Mouse (Mus musculus) heart, embryonic 16.5 days (tissue): ENCODE measurements around the gene Aox4. TPM values are rescaled to one million over a fixed set of nuclear protein-coding genes. Genes with fewer than 3 reads are reported as not detected.

Source experiments
- ATAC-seq: fragments of 200-750 bp; cut with Nextera tagmentation; replicated peaks from 2 replicates; pipeline ENCODE4 v1.8.0; 2017; ENCODE audit warnings: moderate number of reproducible peaks; ENCODE audit not compliant: insufficient read depth, low FRiP score; ENCODE audit errors: extremely low read depth
- H3K27ac ChIP-seq: fragments of 300-500 bp; sonication (generic); 2 replicates; pipeline ENCODE4 v1.5.1; 2014; ENCODE audit warnings: mild to moderate bottlenecking, low read length, control low read depth, moderate library complexity
- H3K27me3 ChIP-seq: fragments of 300-500 bp; sonication (generic); 2 replicates; pipeline ENCODE4 v1.6.1; 2014; ENCODE audit warnings: low read length, mixed read lengths; ENCODE audit not compliant: control insufficient read depth, insufficient read depth
- H3K36me3 ChIP-seq: fragments of 300-500 bp; sonication (generic); 2 replicates; pipeline ENCODE4 v1.6.1; 2014; ENCODE audit not compliant: control insufficient read depth, insufficient read depth
- H3K4me1 ChIP-seq: fragments of 300-500 bp; sonication (generic); 2 replicates; pipeline ENCODE4 v1.6.1; 2014; ENCODE audit warnings: low read length, mixed read lengths; ENCODE audit not compliant: control insufficient read depth, insufficient read depth
- H3K4me2 ChIP-seq: fragments of 300-500 bp; sonication (generic); 2 replicates; pipeline ENCODE4 v1.6.1; 2014; ENCODE audit warnings: low read depth, mild to moderate bottlenecking, control low read depth, low read length
- H3K4me3 ChIP-seq: fragments of 300-500 bp; sonication (generic); 2 replicates; pipeline ENCODE4 v1.5.1; 2014; ENCODE audit warnings: mild to moderate bottlenecking, control low read depth, low read length
- H3K9ac ChIP-seq: fragments of 300-500 bp; sonication (generic); 2 replicates; pipeline ENCODE4 v1.6.1; 2014; ENCODE audit warnings: low read length, control low read depth
- H3K9me3 ChIP-seq: fragments of 300-500 bp; sonication (generic); replicated peaks from 2 replicates; pipeline ENCODE4 v1.6.1; 2016; ENCODE audit warnings: low read length; ENCODE audit not compliant: control insufficient read depth
- WGBS: fragments of 180-500 bp; shearing (Covaris S2); extraction: QIAGEN DNeasy Blood & Tissue Kit; methylation state at CpG from one replicate; pipeline ENCODE4 v1.1.7; 2014; 5-methylcytosine and 5-hydroxymethylcytosine counted together
- polyA plus RNA-seq: library from polyadenylated mRNA; unstranded; fragments of >200 nt; fragmentation: Nextera tagmentation; extraction: Ambion mirVana; gene quantifications from 2 replicates; pipeline ENCODE4 v1.2.1, GENCODE M21; 2015

The Aox4 gene
- polyA plus RNA-seq, 1 experiment from 2014 or later, result 0.30 TPM

GRCm38 (mm10) chr1:58315532-58315931 lies 105.3 kb downstream of the Aox4 start:
- no peak for ATAC-seq
- Histone ChIP-seq H3K9ac (no peak overlapping the region), H3K4me3 (no peak overlapping the region), H3K9me3 (no peaks in the 10 kb centered on the region), H3K27ac (no peak overlapping the region), H3K27me3 (no peaks in the 10 kb centered on the region), H3K36me3 (no peaks in the 10 kb centered on the region), H3K4me2 (no peak overlapping the region), H3K4me1 (no peaks in the 10 kb centered on the region)
- WGBS, result 60% methylated on average over 6 of the region's 6 CpGs

Other genes starting within 250 kb of the Aox4 start
- gene Sgo2a, start 214.4 kb upstream of the Aox4 start, polyA plus RNA-seq, result 15.3 and 17.1 TPM in 2 replicates
- 9.8 and 14.0 TPM in 2 replicates for gene Kctd18, start 191.4 kb upstream of the Aox4 start, polyA plus RNA-seq
- gene Aox1, start 180.5 kb upstream of the Aox4 start, polyA plus RNA-seq, result 0.81 and 0.85 TPM in 2 replicates
- 0.55 and 0.64 TPM in 2 replicates for gene Aox3, start 97.3 kb upstream of the Aox4 start, polyA plus RNA-seq
- gene Aox2, start 67.9 kb downstream of the Aox4 start, polyA plus RNA-seq, result 0.05 TPM in 1 of 2 replicates, not detected in the other
- 183 and 186 TPM in 2 replicates for gene Bzw1, start 182.5 kb downstream of the Aox4 start, polyA plus RNA-seq
- gene Clk1, start 213.7 kb downstream of the Aox4 start, polyA plus RNA-seq, result 124 and 151 TPM in 2 replicates
- gene Nif3l1, start 234.8 kb downstream of the Aox4 start, polyA plus RNA-seq, result 24.6 and 25.4 TPM in 2 replicates
- gene Ppil3, start 235.1 kb downstream of the Aox4 start, polyA plus RNA-seq, result 35.2 and 37.7 TPM in 2 replicates